Mouse (Mus musculus): ENCODE measurements around the gene Ndufaf2.

Ndufaf2 gene

GRCm38 (mm10) chr13:108138403-108138977, 19.9 kb downstream of the Ndufaf2 start:
- no peak for DNase-seq (ENCODE audit: low read depth, low spot score)

- DNase-seq (ENCODE audit: low read depth, low spot score): no peak
These were observed 22.8 kb downstream of the Ndufaf2 start for GRCm38 (mm10) chr13:108135617-108136016.

GRCm38 (mm10) chr13:108132031-108132819, 26.2 kb downstream of the Ndufaf2 start:
- DNase-seq (ENCODE audit: low read depth, low spot score): no peak

- DNase-seq (ENCODE audit: low read depth, low spot score): no peak
These were observed 27.7 kb downstream of the Ndufaf2 start for GRCm38 (mm10) chr13:108130737-108131136.

GRCm38 (mm10) chr13:108129070-108129469, 29.4 kb downstream of the Ndufaf2 start:
- DNase-seq (ENCODE audit: low read depth, low spot score): peak; percentile 40

- no peak for DNase-seq (ENCODE audit: low read depth, low spot score)
These were observed 30.5 kb downstream of the Ndufaf2 start for GRCm38 (mm10) chr13:108127883-108128282.

GRCm38 (mm10) chr13:108127130-108127529, 31.3 kb downstream of the Ndufaf2 start:
- peak; percentile 33 for DNase-seq (ENCODE audit: low read depth, low spot score)

- no peak for DNase-seq (ENCODE audit: low read depth, low spot score)
These were observed 32.2 kb downstream of the Ndufaf2 start for GRCm38 (mm10) chr13:108126246-108126645.

- DNase-seq (ENCODE audit: low read depth, low spot score): no peak
These were observed 34.3 kb downstream of the Ndufaf2 start for GRCm38 (mm10) chr13:108124096-108124495.

- DNase-seq (ENCODE audit: low read depth, low spot score): no peak
These were observed 35.2 kb downstream of the Ndufaf2 start for GRCm38 (mm10) chr13:108123109-108123723.

GRCm38 (mm10) chr13:108119411-108120310, 38.8 kb downstream of the Ndufaf2 start:
- no peak for DNase-seq (ENCODE audit: low read depth, low spot score)

- DNase-seq (ENCODE audit: low read depth, low spot score): no peak
These were observed 40.2 kb downstream of the Ndufaf2 start for GRCm38 (mm10) chr13:108118188-108118587.

- no peak for DNase-seq (ENCODE audit: low read depth, low spot score)
These were observed 40.8 kb downstream of the Ndufaf2 start for GRCm38 (mm10) chr13:108117654-108118053.

GRCm38 (mm10) chr13:108114257-108114656, 44.2 kb downstream of the Ndufaf2 start:
- DNase-seq (ENCODE audit: low read depth, low spot score): no peak

GRCm38 (mm10) chr13:108113536-108113935, 44.9 kb downstream of the Ndufaf2 start:
- DNase-seq (ENCODE audit: low read depth, low spot score): no peak

GRCm38 (mm10) chr13:108110929-108111328, 47.5 kb downstream of the Ndufaf2 start:
- no peak for DNase-seq (ENCODE audit: low read depth, low spot score)

- no peak for DNase-seq (ENCODE audit: low read depth, low spot score)
These were observed 57.7 kb downstream of the Ndufaf2 start for GRCm38 (mm10) chr13:108100700-108101099.

GRCm38 (mm10) chr13:108096446-108096845, 62.0 kb downstream of the Ndufaf2 start:
- DNase-seq (ENCODE audit: low read depth, low spot score): no peak

GRCm38 (mm10) chr13:108095617-108096016, 62.8 kb downstream of the Ndufaf2 start:
- no peak for DNase-seq (ENCODE audit: low read depth, low spot score)

GRCm38 (mm10) chr13:108094681-108095080, 63.7 kb downstream of the Ndufaf2 start:
- DNase-seq (ENCODE audit: low read depth, low spot score): no peak

- DNase-seq (ENCODE audit: low read depth, low spot score): peak; percentile 51
These were observed 66.1 kb downstream of the Ndufaf2 start for GRCm38 (mm10) chr13:108092290-108092689.

GRCm38 (mm10) chr13:108086724-108087123, 71.7 kb downstream of the Ndufaf2 start:
- no peak for DNase-seq (ENCODE audit: low read depth, low spot score)
